Mouse (Mus musculus) spleen, adult 2 months (tissue): ENCODE measurements at regions not wholly inside any gene's neighbourhood (a gene's known extent, or its start where the extent isn't known, plus 50 kb on each side); places are given as distances from the start of the nearest gene placed in this dataset.

Experiments used
- DNase-seq, 2 experiments: peaks; one replicate each; pipeline versions ENCODE4 v3.0.0 to v3.0.0-alpha.2; 2012 to 2021; ENCODE audit warnings: low spot score in 2 of 2, low read depth in 1 of 2
- H3K27ac ChIP-seq: fragments of 200-500 bp; 2 replicates; pipeline ENCODE4 v1.5.1; 2012; ENCODE audit warnings: low read length, inconsistent platforms; ENCODE audit not compliant: insufficient read depth
- H3K27me3 ChIP-seq: fragments of 200-500 bp; 2 replicates; pipeline ENCODE4 v1.6.1; 2012; ENCODE audit warnings: mild to moderate bottlenecking, moderate library complexity, low read length, inconsistent platforms; ENCODE audit not compliant: control insufficient read depth, insufficient read depth
- H3K36me3 ChIP-seq: fragments of 200-500 bp; 2 replicates; pipeline ENCODE4 v1.6.1; 2012; ENCODE audit warnings: mild to moderate bottlenecking, low read length, inconsistent platforms; ENCODE audit not compliant: control insufficient read depth, insufficient read depth
- H3K4me1 ChIP-seq: fragments of 200-500 bp; 2 replicates; pipeline ENCODE4 v1.6.1; 2011; ENCODE audit warnings: inconsistent platforms; ENCODE audit not compliant: control insufficient read depth, insufficient read depth, insufficient read length
- H3K4me3 ChIP-seq: fragments of 200-500 bp; 2 replicates; pipeline ENCODE4 v1.5.1; 2011; ENCODE audit warnings: mild to moderate bottlenecking, inconsistent platforms; ENCODE audit not compliant: insufficient read depth, insufficient read length; ENCODE audit errors: extremely low read depth
- CTCF ChIP-seq: fragments of 200-500 bp; IDR thresholded peaks from 2 replicates; pipeline ENCODE4 v1.5.1; 2011; ENCODE audit warnings: mild to moderate bottlenecking, inconsistent platforms; ENCODE audit not compliant: insufficient read depth, insufficient read length, insufficient replicate concordance; ENCODE audit errors: extremely low read depth
- POLR2A ChIP-seq: fragments of 200-500 bp; IDR thresholded peaks from 2 replicates; pipeline ENCODE4 v1.6.1; 2011; ENCODE audit warnings: low read depth, low read length, inconsistent platforms
- WGBS: fragments of 180-500 bp; shearing (Covaris S2); methylation state at CpG from one replicate; pipeline ENCODE4 v1.1.7; 2018; 5-methylcytosine and 5-hydroxymethylcytosine counted together

DNA sequence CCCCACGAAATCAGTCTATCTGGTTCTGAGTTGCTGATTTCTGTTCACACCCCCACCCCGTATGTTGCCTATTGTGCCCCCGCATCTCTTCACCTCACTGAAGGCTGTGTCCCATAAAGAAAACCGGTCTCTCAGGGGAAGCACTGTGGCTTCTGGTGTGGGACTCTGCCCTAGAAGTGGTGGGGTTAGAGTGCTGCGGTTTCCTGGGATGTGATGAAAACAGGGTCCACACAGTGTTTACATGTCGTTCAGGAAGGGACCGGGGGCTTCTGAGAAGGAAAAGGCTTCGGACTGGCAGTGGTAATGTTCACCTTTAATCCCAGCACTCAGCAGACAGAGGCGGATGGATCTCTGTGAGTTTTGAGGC is 188.4 kb upstream of the Hnrnpa3 start:
- WGBS, result 6% methylated on average over 9 of the region's 9 CpGs
- no peak overlapping the region for H3K4me3 ChIP-seq
- H3K4me1 ChIP-seq, result peaks cover 4% of the 10 kb centered on the region; the same call in 1 of the 2 replicates
- no peaks in the 10 kb centered on the region for H3K27me3 ChIP-seq
- no peaks in the 10 kb centered on the region for H3K36me3 ChIP-seq
- peak in 1 of 2 experiments; percentile 7 for DNase-seq
- no peak overlapping the region for H3K27ac ChIP-seq
- TF ChIP-seq CTCF (no peak), POLR2A (no peak)

DNA sequence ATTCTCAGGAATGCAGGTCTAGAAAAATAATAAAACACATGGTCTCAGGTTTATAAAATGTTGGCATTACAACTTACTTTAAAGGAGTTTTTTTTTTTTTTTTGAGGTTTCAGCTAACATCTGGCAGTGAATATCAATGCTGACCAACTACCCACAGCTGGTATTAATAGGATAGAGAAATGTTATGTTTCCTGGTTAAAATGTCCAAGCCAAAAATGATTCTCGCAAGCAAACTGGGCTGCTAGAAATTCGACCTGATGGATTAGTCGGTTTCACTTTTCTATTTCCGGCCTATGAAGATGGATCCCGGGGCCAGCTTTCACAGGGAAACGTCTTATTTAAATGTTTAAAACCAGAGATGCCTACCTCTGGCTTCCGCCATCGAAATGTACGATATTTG is 186.6 kb upstream of the Hnrnpa3 start:
- Histone ChIP-seq H3K27me3 (no peaks in the 10 kb centered on the region), H3K4me1 (peaks cover 4% of the 10 kb centered on the region; the same call in 1 of the 2 replicates), H3K36me3 (no peaks in the 10 kb centered on the region), H3K4me3 (no peak overlapping the region), H3K27ac (no peak overlapping the region)
- DNase-seq, result no peak
- TF ChIP-seq CTCF (no peak), POLR2A (no peak)
- WGBS, result 88% methylated on average over 9 of the region's 9 CpGs

DNA sequence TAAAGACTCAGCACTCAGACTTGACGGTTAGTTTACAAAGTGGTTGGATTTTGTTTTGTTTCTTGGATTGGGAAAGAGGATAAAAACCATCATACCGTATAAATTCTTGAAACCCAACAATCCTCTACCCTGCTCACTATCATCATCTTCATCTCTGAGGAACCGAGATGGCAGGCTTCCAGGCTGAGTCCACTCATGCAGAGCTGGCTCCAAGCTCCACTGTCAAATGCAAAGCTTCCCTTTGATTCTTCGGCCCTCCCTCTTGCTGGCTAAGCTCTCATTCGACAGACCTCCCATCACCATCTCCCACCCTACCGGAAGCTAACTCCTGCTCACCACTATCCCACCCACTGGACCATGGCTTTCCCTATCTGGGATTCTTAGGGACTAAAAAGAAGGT is 184.6 kb upstream of the Hnrnpa3 start:
- Histone ChIP-seq H3K4me3 (no peak overlapping the region), H3K27me3 (no peaks in the 10 kb centered on the region), H3K27ac (no peak overlapping the region)

DNA sequence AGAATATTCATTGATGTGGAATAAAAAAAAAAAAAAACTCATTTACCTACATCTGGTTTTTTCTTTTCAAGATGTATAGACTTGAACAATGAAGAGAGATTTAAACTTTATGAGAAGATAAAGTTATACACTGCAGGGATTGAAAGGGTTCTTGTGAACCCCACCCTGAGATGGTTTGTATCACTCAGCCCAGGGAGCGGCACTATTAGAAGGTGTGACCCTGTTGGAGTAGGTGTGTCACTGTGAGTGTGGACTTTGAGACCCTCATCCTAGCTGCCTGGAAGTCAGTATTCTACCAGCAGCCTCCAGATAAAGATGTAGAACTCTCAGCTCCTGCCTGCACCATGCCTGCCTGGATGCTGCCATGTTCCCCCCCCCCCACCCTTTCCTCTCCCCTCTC is 182.7 kb upstream of the Hnrnpa3 start:
- Histone ChIP-seq H3K4me1 (no peaks in the 10 kb centered on the region), H3K36me3 (no peaks in the 10 kb centered on the region), H3K4me3 (no peak overlapping the region), H3K27me3 (no peaks in the 10 kb centered on the region), H3K27ac (no peak overlapping the region)
- WGBS, result 92% methylated on average over 1 of the region's 1 CpGs
- no peak for DNase-seq
- TF ChIP-seq CTCF, result no peak
- TF ChIP-seq POLR2A, result no peak

More for the DNA sequence above, 184.6 kb upstream of the Hnrnpa3 start:
- no peaks in the 10 kb centered on the region for H3K36me3 ChIP-seq
- no peak for DNase-seq
- peaks cover 4% of the 10 kb centered on the region; the same call in 1 of the 2 replicates for H3K4me1 ChIP-seq
- WGBS, result 85% methylated on average over 6 of the region's 6 CpGs
- no peak for TF ChIP-seq CTCF
- no peak for TF ChIP-seq POLR2A

DNA sequence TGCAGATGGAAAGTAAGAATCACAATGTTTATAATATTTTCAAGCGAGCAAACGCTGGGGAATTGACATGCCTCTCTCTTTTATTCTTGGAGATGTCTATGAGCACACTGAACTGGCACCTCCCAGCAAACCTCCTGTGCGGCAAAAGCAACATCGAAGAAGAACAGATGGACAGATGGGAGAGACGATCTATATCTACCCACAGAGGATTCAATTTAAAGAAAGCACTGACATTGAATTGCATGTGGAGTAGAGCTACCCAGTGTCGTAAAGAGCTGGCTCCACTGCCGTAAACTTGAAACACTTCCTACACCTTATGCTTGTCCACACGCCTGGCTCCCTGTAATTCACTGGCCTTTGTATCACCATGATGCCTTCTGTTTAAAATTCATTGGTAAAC is 182.0 kb upstream of the Hnrnpa3 start:
- no peak for DNase-seq
- Histone ChIP-seq H3K27me3 (no peaks in the 10 kb centered on the region), H3K4me3 (no peak overlapping the region), H3K36me3 (no peaks in the 10 kb centered on the region), H3K4me1 (no peaks in the 10 kb centered on the region), H3K27ac (no peak overlapping the region)
- no peak for TF ChIP-seq CTCF
- TF ChIP-seq POLR2A, result no peak
- 93% methylated on average over 8 of the region's 8 CpGs for WGBS

DNA sequence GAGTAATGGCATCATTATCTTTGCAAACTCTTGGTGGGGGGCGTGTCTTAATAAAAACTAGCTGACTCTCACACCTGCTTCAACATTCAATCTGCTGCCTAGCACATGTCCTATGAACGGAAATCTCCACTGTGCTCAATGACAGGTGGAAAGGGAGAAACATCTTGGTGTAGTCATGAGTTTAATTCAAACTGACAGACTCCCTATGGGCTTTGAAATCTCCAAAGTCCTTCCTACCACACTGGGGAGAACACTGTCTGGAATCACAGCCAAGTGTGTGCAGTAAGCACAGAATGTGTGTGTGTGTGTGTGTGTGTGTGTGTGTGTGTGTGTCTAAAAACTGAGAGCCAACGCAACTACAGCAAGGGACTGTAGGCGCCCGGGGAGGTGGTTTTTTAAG is 179.5 kb upstream of the Hnrnpa3 start:
- H3K36me3 ChIP-seq, result no peaks in the 10 kb centered on the region
- no peak overlapping the region for H3K4me3 ChIP-seq
- TF ChIP-seq CTCF (no peak), POLR2A (no peak)
- no peaks in the 10 kb centered on the region for H3K27me3 ChIP-seq
- H3K27ac ChIP-seq, result no peak overlapping the region
- no peak for DNase-seq
- no peaks in the 10 kb centered on the region for H3K4me1 ChIP-seq
- 89% methylated on average over 5 of the region's 5 CpGs for WGBS

DNA sequence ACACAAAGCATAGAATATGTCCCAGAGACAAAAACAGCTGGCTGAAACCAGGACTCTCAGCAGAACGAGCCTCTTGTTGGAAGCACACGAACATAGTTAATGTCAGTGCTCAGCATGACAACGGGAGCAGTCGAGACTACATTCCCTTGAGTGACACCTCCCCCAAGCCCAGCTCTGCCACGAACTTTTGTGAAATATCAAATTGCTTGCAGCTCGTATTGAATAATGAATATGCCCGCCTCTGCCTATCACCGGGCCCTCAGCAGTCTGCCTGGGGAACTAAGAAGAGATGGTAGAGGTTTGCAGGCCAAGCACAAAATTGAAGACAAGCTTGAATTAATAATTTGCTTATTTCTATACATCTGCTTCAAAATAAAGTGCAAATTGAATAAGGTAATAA is 177.2 kb upstream of the Hnrnpa3 start:
- Histone ChIP-seq H3K36me3 (no peaks in the 10 kb centered on the region), H3K27ac (no peak overlapping the region), H3K4me3 (no peak overlapping the region), H3K4me1 (no peaks in the 10 kb centered on the region), H3K27me3 (no peaks in the 10 kb centered on the region)
- TF ChIP-seq POLR2A (no peak), CTCF (no peak)
- WGBS, result 91% methylated on average over 8 of the region's 8 CpGs
- no peak for DNase-seq

DNA sequence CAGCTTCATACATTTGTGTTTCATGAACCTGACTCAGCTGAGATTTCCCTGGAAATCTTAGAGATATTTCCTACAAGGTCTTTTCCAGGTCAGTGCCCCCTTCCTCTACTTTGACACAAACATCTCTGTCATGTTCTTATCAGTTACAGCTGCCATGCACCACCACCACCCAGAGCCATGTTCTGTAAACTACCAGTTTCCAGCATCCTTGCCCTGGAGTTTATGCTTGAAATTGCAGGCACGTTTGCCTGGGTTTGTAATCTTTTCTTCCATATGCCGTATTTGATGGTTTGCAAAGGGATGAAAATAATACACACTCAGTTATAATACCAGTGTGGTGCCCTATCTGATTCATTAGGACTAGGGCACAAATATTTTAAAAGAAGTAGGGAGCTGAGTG is 176.6 kb upstream of the Hnrnpa3 start:
- Histone ChIP-seq H3K27me3 (no peaks in the 10 kb centered on the region), H3K4me1 (no peaks in the 10 kb centered on the region), H3K27ac (no peak overlapping the region), H3K36me3 (no peaks in the 10 kb centered on the region), H3K4me3 (no peak overlapping the region)
- TF ChIP-seq POLR2A (no peak), CTCF (no peak)
- DNase-seq, result no peak
- 81% methylated on average over 2 of the region's 2 CpGs for WGBS
